Mouse (Mus musculus) megakaryocyte, embryonic 14.5 days (primary cell): ENCODE measurements around the gene Sgsm2. TPM values are rescaled to one million over a fixed set of nuclear protein-coding genes. Genes with fewer than 3 reads are reported as not detected.

ENCODE experiments used
- H3K27me3 ChIP-seq: replicated peaks from 2 replicates; pipeline ENCODE3; 2012; ENCODE audit warnings: inconsistent platforms
- H3K36me3 ChIP-seq: replicated peaks from 2 replicates; pipeline ENCODE3; 2012; ENCODE audit warnings: low read length, inconsistent platforms, mixed read lengths
- H3K4me1 ChIP-seq: 2 replicates; pipeline ENCODE4 v1.6.1; 2012; ENCODE audit warnings: inconsistent platforms
- H3K4me3 ChIP-seq: replicated peaks from 2 replicates; pipeline ENCODE3; 2012; ENCODE audit warnings: moderate library complexity, mild to moderate bottlenecking, inconsistent platforms
- H3K9me3 ChIP-seq: 2 replicates; pipeline ENCODE4 v1.6.1; 2012; ENCODE audit warnings: inconsistent platforms
- FLI1 ChIP-seq: IDR thresholded peaks from 2 replicates; pipeline ENCODE4 v1.6.1; 2012; ENCODE audit warnings: low read length, inconsistent platforms, mixed read lengths
- GATA1 ChIP-seq: IDR thresholded peaks from 3 replicates; pipeline ENCODE4 v1.6.1; 2012; ENCODE audit warnings: mixed read lengths, low read length, inconsistent platforms, borderline replicate concordance
- polyA plus RNA-seq: library from polyadenylated mRNA; stranded (reverse); fragments of >175 nt; gene quantifications from 2 replicates; pipeline ENCODE4 v1.2.3, GENCODE M21; 2012; ENCODE audit warnings: low replicate concordance; ENCODE audit not compliant: insufficient read depth

Sgsm2 gene
- polyA plus RNA-seq, 1 experiment: 3.6 TPM

GRCm38 (mm10) chr11:74894619-74895018, 2.2 kb downstream of the Sgsm2 start:
- TF ChIP-seq GATA1 (no peak), FLI1 (no peak)
- no peaks in the 10 kb centered on the region for H3K27me3 ChIP-seq
- no peaks in the 10 kb centered on the region for H3K9me3 ChIP-seq
- H3K4me1 ChIP-seq: peaks cover 44% of the 10 kb centered on the region
- H3K36me3 ChIP-seq: peaks cover 3% of the 10 kb centered on the region
- no peak overlapping the region for H3K4me3 ChIP-seq

GRCm38 (mm10) chr11:74883098-74883497, 13.8 kb downstream of the Sgsm2 start:
- Histone ChIP-seq H3K36me3 (peaks cover 7% of the 10 kb centered on the region), H3K9me3 (no peaks in the 10 kb centered on the region), H3K27me3 (no peaks in the 10 kb centered on the region), H3K4me3 (no peak overlapping the region), H3K4me1 (no peaks in the 10 kb centered on the region)
- TF ChIP-seq FLI1: no peak
- no peak for TF ChIP-seq GATA1

- peaks cover 1% of the 10 kb centered on the region for H3K4me1 ChIP-seq
- no peak overlapping the region for H3K4me3 ChIP-seq
- H3K9me3 ChIP-seq: no peaks in the 10 kb centered on the region
- TF ChIP-seq GATA1 (no peak), FLI1 (no peak)
- peaks cover 7% of the 10 kb centered on the region for H3K36me3 ChIP-seq
- no peaks in the 10 kb centered on the region for H3K27me3 ChIP-seq
These were observed 14.9 kb downstream of the Sgsm2 start for GRCm38 (mm10) chr11:74881979-74882378.

GRCm38 (mm10) chr11:74880999-74881398, 15.9 kb downstream of the Sgsm2 start:
- Histone ChIP-seq H3K36me3 (peaks cover 7% of the 10 kb centered on the region), H3K4me1 (peaks cover 7% of the 10 kb centered on the region), H3K4me3 (no peak overlapping the region), H3K27me3 (peaks cover 3% of the 10 kb centered on the region), H3K9me3 (no peaks in the 10 kb centered on the region)
- TF ChIP-seq GATA1 (no peak), FLI1 (no peak)

GRCm38 (mm10) chr11:74876801-74877200, 20.1 kb downstream of the Sgsm2 start:
- no peak overlapping the region for H3K4me3 ChIP-seq

GRCm38 (mm10) chr11:74874630-74875029, 22.2 kb downstream of the Sgsm2 start:
- Histone ChIP-seq H3K4me1 (peaks cover 32% of the 10 kb centered on the region), H3K27me3 (peaks cover 19% of the 10 kb centered on the region), H3K4me3 (no peak overlapping the region), H3K36me3 (no peaks in the 10 kb centered on the region), H3K9me3 (no peaks in the 10 kb centered on the region)
- TF ChIP-seq FLI1 (no peak), GATA1 (no peak)

More at GRCm38 (mm10) chr11:74876801-74877200, 20.1 kb downstream of the Sgsm2 start:
- Histone ChIP-seq H3K9me3 (no peaks in the 10 kb centered on the region), H3K36me3 (no peaks in the 10 kb centered on the region), H3K27me3 (peaks cover 9% of the 10 kb centered on the region), H3K4me1 (peaks cover 21% of the 10 kb centered on the region)
- no peak for TF ChIP-seq FLI1
- TF ChIP-seq GATA1: no peak

GRCm38 (mm10) chr11:74870991-74871622, 25.8 kb downstream of the Sgsm2 start:
- Histone ChIP-seq H3K4me3 (no peak overlapping the region), H3K4me1 (peaks cover 24% of the 10 kb centered on the region), H3K36me3 (peaks cover 23% of the 10 kb centered on the region), H3K9me3 (no peaks in the 10 kb centered on the region), H3K27me3 (peaks cover 34% of the 10 kb centered on the region)
- TF ChIP-seq FLI1 (no peak), GATA1 (no peak)

GRCm38 (mm10) chr11:74870544-74870943, 26.3 kb downstream of the Sgsm2 start:
- Histone ChIP-seq H3K9me3 (no peaks in the 10 kb centered on the region), H3K4me3 (no peak overlapping the region), H3K27me3 (peaks cover 34% of the 10 kb centered on the region), H3K4me1 (peaks cover 24% of the 10 kb centered on the region), H3K36me3 (peaks cover 23% of the 10 kb centered on the region)
- TF ChIP-seq GATA1: no peak
- no peak for TF ChIP-seq FLI1

GRCm38 (mm10) chr11:74869603-74870002, 27.3 kb downstream of the Sgsm2 start:
- Histone ChIP-seq H3K4me1 (peaks cover 16% of the 10 kb centered on the region), H3K27me3 (peaks cover 32% of the 10 kb centered on the region), H3K9me3 (no peaks in the 10 kb centered on the region), H3K4me3 (no peak overlapping the region), H3K36me3 (peaks cover 32% of the 10 kb centered on the region)
- TF ChIP-seq GATA1 (no peak), FLI1 (no peak)

GRCm38 (mm10) chr11:74868046-74868760, 28.7 kb downstream of the Sgsm2 start:
- TF ChIP-seq FLI1: no peak
- TF ChIP-seq GATA1: no peak
- Histone ChIP-seq H3K27me3 (peaks cover 30% of the 10 kb centered on the region), H3K4me3 (no peak overlapping the region), H3K4me1 (peaks cover 17% of the 10 kb centered on the region), H3K9me3 (no peaks in the 10 kb centered on the region), H3K36me3 (peaks cover 40% of the 10 kb centered on the region)

- H3K27me3 ChIP-seq: peaks cover 31% of the 10 kb centered on the region
- peaks cover 46% of the 10 kb centered on the region for H3K36me3 ChIP-seq
- no peak for TF ChIP-seq GATA1
- no peak for TF ChIP-seq FLI1
- peaks cover 26% of the 10 kb centered on the region for H3K4me1 ChIP-seq
- H3K9me3 ChIP-seq: no peaks in the 10 kb centered on the region
- no peak overlapping the region for H3K4me3 ChIP-seq
These were observed 29.7 kb downstream of the Sgsm2 start for GRCm38 (mm10) chr11:74867181-74867580.
